Mouse (Mus musculus) ovary, adult 18-20 months (tissue): ENCODE measurements around the gene Son.
"Not testable (repeated sequence)": the region's sequence is repeated elsewhere in the genome, so short reads cannot be mapped to it uniquely, and the experiment has no call there.

Experiments
- DNase-seq: peaks from one replicate; pipeline ENCODE4 v3.0.0; 2022; ENCODE audit warnings: low spot score, mixed read lengths

Gene Son

DNA sequence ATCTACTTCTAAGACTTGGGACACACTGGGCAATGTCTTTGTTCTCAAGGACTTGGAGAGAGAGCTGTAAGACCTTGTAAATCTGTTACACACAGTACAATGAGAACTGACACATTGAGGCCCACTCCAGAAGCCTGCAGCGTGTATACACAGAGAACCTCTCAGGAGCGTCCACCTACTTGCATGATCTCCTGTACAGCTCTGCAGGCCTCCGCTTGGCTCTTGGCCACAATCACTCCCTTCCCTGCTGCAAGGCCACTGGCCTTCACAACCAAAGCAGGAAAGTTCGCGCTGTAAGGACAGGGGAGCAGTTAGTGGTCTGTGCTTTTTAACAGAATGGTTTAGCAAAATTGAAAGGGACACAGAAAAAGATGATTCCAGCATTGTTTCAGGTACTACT lies 8.1 kb upstream of the Son start:
- DNase-seq: peak; percentile 63

GRCm38 (mm10) chr16:91639636-91640035 lies 7.7 kb upstream of the Son start:
- DNase-seq: no peak

- no peak for DNase-seq
Measured at GRCm38 (mm10) chr16:91640171-91640570, 7.1 kb upstream of the Son start.

DNA sequence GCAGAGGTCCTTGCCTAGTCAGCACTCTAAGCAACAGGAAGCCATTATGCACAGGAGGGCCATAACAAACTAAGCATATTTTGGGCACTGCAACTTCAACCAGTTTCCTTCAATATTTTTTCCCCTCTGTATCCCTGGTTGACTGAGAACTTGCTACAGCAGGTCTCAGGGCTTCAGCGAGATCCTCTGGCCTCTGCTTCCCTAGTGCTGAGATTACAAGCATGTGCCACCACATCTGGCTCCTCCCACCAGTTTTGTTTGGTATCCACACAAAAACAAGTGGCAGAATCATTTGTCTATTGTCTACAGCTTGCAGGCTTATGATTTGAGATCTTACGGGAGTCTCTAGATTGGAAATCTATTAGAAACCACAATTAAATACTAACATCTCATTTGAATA lies 2.4 kb upstream of the Son start:
- no peak for DNase-seq

DNA sequence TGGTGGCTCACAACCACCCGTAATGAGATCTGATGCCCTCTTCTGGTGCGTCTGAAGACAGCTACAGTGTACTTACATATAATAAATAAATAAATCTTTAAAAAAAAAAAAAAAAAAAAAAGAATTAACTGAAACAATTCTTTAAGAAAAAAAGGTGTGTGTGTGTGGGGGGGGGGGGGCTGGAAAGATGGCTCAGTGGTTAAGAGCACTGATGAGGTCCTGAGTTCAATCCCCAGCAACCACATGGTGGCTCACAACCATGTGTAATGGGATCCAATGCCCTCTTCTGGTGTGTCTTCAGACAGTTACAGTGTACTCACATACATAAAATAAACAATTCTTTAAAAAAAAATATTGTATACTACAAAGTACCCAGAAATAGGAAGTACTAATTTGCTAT lies 1.9 kb upstream of the Son start:
- not testable (repeated sequence) for DNase-seq

GRCm38 (mm10) chr16:91645995-91646602 lies 1.2 kb upstream of the Son start:
- DNase-seq: no peak

DNA sequence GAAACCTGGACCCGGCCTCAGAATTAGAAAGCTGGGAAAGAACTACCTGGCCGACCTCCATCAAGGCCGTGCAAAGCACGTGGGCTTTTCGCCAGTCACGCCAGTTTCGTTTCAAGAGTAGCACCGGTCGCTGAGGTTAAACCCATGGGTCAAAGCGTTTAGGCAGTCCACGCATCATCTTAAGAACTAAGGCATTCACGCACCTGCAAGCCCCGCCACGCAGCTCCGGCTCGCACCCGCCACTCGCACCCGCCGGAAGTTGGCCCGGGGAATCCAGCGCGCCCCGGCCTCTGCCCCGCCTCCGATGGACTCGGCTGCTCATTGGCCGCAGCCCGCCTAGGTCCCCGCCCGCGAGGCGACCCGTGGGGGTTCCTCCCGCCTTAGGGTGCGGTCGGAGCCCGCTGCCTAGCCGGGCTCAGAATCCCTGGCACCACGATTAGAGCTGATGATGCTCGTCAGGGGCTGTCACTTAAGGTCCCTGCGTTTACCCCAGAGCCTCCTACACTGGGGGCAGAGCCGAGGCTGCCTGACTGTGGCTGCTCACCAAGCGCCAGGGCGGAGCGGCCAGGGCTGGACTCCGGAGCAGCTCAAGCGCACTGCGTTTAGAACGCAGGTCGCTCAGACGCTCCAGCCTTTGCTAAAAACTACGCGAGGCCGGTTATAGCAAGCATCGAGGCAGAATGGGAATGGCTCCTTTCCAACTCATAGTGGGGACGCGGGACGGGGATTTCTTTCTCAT lies 456 bp upstream of the Son start, which contains the start of gene Gart:
Gart (minus strand) TSS at position 272 of the 739 bp plus-strand sequence.
- DNase-seq: peak; percentile 91

- peak; percentile 60 for DNase-seq
Measured at GRCm38 (mm10) chr16:91648220-91648550, 879 bp downstream of the Son start.

- DNase-seq: no peak
Measured at GRCm38 (mm10) chr16:91649246-91649645, 1.9 kb downstream of the Son start.

GRCm38 (mm10) chr16:91649781-91650180 lies 2.5 kb downstream of the Son start:
- no peak for DNase-seq

GRCm38 (mm10) chr16:91652191-91652590 lies 4.9 kb downstream of the Son start:
- no peak for DNase-seq

- DNase-seq: no peak
Measured at GRCm38 (mm10) chr16:91655285-91655684, 8.0 kb downstream of the Son start.

DNA sequence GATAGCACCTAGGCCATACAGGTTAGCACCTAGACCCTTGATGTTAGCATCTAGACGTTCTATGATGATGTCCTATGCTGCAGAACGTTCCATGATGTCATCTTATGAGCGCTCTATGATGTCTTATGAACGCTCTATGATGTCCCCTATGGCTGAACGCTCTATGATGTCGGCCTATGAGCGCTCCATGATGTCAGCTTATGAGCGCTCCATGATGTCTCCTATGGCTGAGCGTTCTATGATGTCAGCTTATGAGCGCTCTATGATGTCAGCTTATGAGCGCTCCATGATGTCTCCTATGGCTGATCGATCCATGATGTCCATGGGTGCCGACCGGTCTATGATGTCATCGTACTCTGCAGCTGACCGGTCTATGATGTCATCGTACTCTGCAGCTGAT lies 10.0 kb downstream of the Son start:
- no peak for DNase-seq

DNA sequence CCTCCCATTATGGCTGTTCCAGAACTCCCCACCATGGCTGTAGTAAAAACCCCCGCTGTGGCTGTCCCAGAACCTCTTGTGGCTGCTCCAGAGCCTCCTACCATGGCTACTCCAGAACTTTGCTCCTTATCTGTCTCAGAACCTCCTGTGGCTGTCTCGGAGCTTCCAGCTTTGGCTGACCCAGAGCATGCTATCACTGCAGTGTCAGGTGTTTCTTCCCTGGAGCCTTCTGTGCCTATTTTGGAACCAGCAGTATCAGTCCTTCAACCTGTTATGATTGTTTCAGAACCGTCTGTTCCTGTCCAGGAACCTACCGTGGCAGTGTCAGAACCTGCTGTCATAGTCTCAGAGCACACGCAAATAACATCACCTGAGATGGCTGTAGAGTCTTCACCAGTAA lies 11.2 kb downstream of the Son start:
- DNase-seq: no peak

- DNase-seq: no peak
Measured at GRCm38 (mm10) chr16:91659798-91660197, 12.5 kb downstream of the Son start.

DNA sequence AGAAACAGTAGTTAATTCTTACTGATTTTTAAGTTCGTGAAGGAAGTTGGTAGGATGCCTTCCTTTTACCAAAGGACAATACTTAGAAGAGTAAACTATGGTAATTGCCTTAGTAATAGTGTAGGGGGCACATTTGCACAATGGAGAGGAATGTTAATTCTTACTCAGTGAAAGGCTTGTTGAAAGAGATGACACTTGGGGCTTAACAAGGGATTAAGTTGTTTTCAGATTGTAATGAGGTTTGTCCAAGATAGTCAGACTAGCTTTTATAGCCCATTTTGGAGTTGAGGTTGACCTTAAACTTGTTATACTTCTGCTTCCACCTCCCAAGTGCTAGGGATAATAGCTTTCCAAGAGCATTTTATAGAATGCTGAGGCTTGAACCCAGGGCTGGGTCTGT lies 14.1 kb downstream of the Son start:
- DNase-seq: no peak

DNA sequence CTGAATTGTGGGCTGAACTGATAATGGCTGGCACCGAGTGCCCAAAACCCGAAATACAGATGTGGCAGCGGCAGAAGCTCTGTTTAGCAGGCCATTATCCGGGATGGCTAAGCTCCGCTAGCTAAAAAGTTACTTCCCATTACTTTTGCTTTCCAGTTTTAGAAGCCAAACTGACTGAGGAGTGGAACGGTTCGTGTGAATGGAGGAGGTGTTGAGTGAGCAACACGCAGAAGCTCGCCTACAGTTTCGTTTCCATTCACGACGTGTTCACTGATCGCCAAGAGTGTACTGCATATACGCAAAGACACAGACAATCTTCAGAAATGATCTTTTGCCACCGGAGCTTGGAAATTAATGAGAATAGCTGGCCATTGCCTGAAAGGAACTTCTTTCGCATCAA lies 15.0 kb downstream of the Son start:
- no peak for DNase-seq

- no peak for DNase-seq
Measured at GRCm38 (mm10) chr16:91663795-91664194, 16.5 kb downstream of the Son start.

- no peak for DNase-seq
Measured at GRCm38 (mm10) chr16:91674500-91674899, 27.2 kb downstream of the Son start.

- no peak for DNase-seq
Measured at GRCm38 (mm10) chr16:91678147-91678911, 31.0 kb downstream of the Son start.

DNA sequence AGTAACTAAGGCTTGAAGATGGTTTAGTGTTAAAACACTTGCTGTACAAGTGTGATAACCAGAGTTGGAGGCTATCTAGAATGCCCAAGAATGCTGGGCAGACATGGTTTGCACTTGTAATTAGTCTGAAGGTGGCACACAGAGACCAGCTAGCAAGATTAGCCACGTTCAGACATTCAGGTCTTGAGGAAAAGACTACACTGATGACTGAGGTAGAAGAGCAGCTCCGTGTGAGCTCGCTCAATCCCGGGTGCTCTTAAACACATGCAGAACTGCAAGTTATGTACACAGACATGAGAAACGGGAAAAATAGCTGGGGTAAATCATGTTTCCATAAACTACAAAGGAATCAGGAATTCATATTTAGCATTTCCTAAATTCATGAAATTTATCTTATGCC lies 33.4 kb downstream of the Son start:
- no peak for DNase-seq

- DNase-seq: no peak
Measured at GRCm38 (mm10) chr16:91685526-91685925, 38.2 kb downstream of the Son start.

- DNase-seq: no peak
Measured at GRCm38 (mm10) chr16:91686369-91686768, 39.1 kb downstream of the Son start.
